Mouse (Mus musculus): ENCODE measurements around the gene Pmfbp1.

DNA sequence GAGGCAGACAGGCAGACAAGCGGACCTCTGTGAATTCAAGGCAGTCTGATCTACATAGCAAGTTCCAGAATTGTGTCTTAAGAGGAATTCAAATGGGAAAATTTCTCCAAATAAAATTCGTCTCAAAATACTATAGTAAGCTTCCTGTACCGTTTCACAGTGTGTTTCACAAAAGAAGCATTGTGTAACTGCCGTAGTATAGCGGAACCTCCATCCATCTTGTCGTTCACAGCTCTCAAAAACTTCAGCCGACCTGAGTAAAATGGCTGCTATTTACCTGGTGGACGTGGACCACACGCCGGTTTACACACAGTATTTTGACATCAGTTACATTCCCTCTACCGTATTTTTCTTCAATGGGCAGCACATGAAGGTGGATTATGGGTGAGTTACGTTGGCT is 77.3 kb downstream of the Pmfbp1 start:
- no peak for TF ChIP-seq CTCF (IDR thresholded peaks at IDR 0.05; ENCODE audit: borderline replicate concordance, control insufficient read depth, extremely low read depth, insufficient read depth, low read length, poor library complexity)
- no peak for TF ChIP-seq POLR2A (IDR thresholded peaks at IDR 0.05; ENCODE audit: control insufficient read depth, extremely low read depth, insufficient read depth, low read length, poor library complexity)

Data from thymus, adult 2 months (tissue).